Mouse (Mus musculus) liver, postnatal 0 days (tissue): ENCODE results near the gene Adamts16.

ENCODE experiments used
- CTCF ChIP-seq: sonication (generic); IDR thresholded peaks from 2 replicates; pipeline ENCODE4 v1.5.1; 2016; ENCODE audit warnings: antibody characterized with exemption, low read depth
- EP300 ChIP-seq: IDR thresholded peaks from 2 replicates; pipeline ENCODE4 v1.6.1; 2016; ENCODE audit warnings: antibody characterized with exemption, low read depth, mild to moderate bottlenecking

GRCm38 (mm10) chr13:70733911-70734310 is 107.7 kb downstream of the Adamts16 start:
- TF ChIP-seq CTCF, result no peak
- TF ChIP-seq EP300, result no peak
